Mouse (Mus musculus): ENCODE measurements at regions not wholly inside any gene's neighbourhood (a gene's known extent, or its start where the extent isn't known, plus 50 kb on each side); places are given as distances from the start of the nearest gene placed in this dataset.

GRCm38 (mm10) chr7:113156861-113157747, 50.2 kb upstream of the Arntl start:
- in situ Hi-C loops (cut with MboI, MseI), result no loop called here
